Mouse (Mus musculus) liver, postnatal 0 days (tissue): ENCODE measurements around the gene Car10. TPM values are rescaled to one million over a fixed set of nuclear protein-coding genes. Genes with fewer than 3 reads are reported as not detected.
"Not testable (repeated sequence)": the region's sequence is repeated elsewhere in the genome, so short reads cannot be mapped to it uniquely, and the experiment has no call there.

Source experiments
- ATAC-seq: fragments of 200-750 bp; cut with Nextera tagmentation; 2 replicates; pipeline ENCODE4 v1.8.0; 2017; ENCODE audit warnings: mild to moderate bottlenecking, moderate library complexity
- DNase-seq: peaks from one replicate; pipeline ENCODE4 v3.0.0-alpha.2; 2016
- H3K27ac ChIP-seq: fragments of 300-500 bp; sonication (generic); 2 replicates; pipeline ENCODE4 v1.5.1; 2014; ENCODE audit warnings: antibody characterized with exemption, moderate library complexity, mild to moderate bottlenecking, low read depth
- H3K27me3 ChIP-seq: fragments of 300-500 bp; sonication (generic); 2 replicates; pipeline ENCODE4 v1.6.1; 2014; ENCODE audit warnings: low read length, control low read depth, mixed read lengths; ENCODE audit not compliant: insufficient read depth
- H3K36me3 ChIP-seq: fragments of 300-500 bp; sonication (generic); replicated peaks from 2 replicates; pipeline ENCODE4 v1.6.1; 2014; ENCODE audit warnings: mild to moderate bottlenecking, control low read depth, low read length, moderate library complexity, mixed read lengths; ENCODE audit not compliant: insufficient read depth
- H3K4me1 ChIP-seq: fragments of 300-500 bp; sonication (generic); 2 replicates; pipeline ENCODE4 v1.6.1; 2014; ENCODE audit warnings: antibody characterized with exemption, mild to moderate bottlenecking, control low read depth; ENCODE audit not compliant: insufficient read depth
- H3K4me2 ChIP-seq: fragments of 300-500 bp; sonication (generic); 2 replicates; pipeline ENCODE4 v1.6.1; 2014; ENCODE audit warnings: low read depth, mild to moderate bottlenecking, low read length, moderate library complexity, mixed read lengths
- H3K4me3 ChIP-seq: fragments of 300-500 bp; sonication (generic); 2 replicates; pipeline ENCODE4 v1.5.1; 2014; ENCODE audit warnings: low read depth, low read length
- H3K9ac ChIP-seq: fragments of 300-500 bp; sonication (generic); replicated peaks from 2 replicates; pipeline ENCODE4 v1.6.1; 2014; ENCODE audit warnings: mild to moderate bottlenecking, moderate library complexity
- H3K9me3 ChIP-seq: fragments of 300-500 bp; sonication (generic); 2 replicates; pipeline ENCODE4 v1.6.1; 2016; ENCODE audit warnings: mild to moderate bottlenecking, control low read depth, low read length, mixed read lengths
- CTCF ChIP-seq: sonication (generic); IDR thresholded peaks from 2 replicates; pipeline ENCODE4 v1.5.1; 2016; ENCODE audit warnings: antibody characterized with exemption, low read depth
- EP300 ChIP-seq: IDR thresholded peaks from 2 replicates; pipeline ENCODE4 v1.6.1; 2016; ENCODE audit warnings: antibody characterized with exemption, low read depth, mild to moderate bottlenecking
- WGBS: fragments of 180-500 bp; shearing (Covaris S2); extraction: QIAGEN DNeasy Blood & Tissue Kit; methylation state at CpG from one replicate; pipeline ENCODE4 v1.1.7; 2014; ENCODE audit not compliant: insufficient replicate concordance; 5-methylcytosine and 5-hydroxymethylcytosine counted together
- polyA plus RNA-seq: library from polyadenylated mRNA; unstranded; fragments of >200 nt; fragmentation: Nextera tagmentation; extraction: Ambion mirVana; gene quantifications from 2 replicates; pipeline ENCODE4 v1.2.1, GENCODE M21; 2015

Gene Car10
- polyA plus RNA-seq, 1 experiment from 2014 or later = not detected

GRCm38 (mm10) chr11:93361576-93361975 is 263.7 kb downstream of the Car10 start:
- Histone ChIP-seq H3K27ac (no peak overlapping the region), H3K36me3 (no peaks in the 10 kb centered on the region), H3K4me3 (no peak overlapping the region), H3K9me3 (no peaks in the 10 kb centered on the region), H3K4me2 (no peak overlapping the region), H3K27me3 (no peaks in the 10 kb centered on the region), H3K9ac (no peak overlapping the region), H3K4me1 (no peaks in the 10 kb centered on the region)
- DNase-seq (no peak), ATAC-seq (no peak)
- 64% methylated on average over 2 of the region's 2 CpGs for WGBS
- TF ChIP-seq CTCF (no peak), EP300 (no peak)

DNA sequence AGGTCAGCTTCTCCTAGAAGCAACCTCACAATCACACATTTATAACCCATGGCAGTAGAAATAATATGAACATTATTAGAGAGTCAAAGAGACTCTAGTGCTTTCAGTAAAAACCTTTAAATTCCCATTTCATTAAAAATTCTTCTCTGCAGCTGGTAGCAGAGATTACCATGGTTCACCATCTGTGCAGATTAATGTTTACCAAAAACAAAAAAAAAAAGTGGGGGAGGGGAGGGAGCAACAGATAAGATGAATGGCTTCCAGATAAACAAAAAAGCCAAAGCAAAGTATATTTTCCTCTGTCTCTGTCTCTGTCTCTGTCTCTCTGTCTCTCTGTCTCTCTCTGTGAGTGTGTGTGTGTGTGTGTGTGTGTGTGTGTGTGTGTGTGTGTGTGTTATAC is 266.3 kb downstream of the Car10 start:
- Histone ChIP-seq H3K27me3 (no peaks in the 10 kb centered on the region), H3K27ac (no peak overlapping the region), H3K9ac (no peak overlapping the region), H3K4me1 (no peaks in the 10 kb centered on the region), H3K4me2 (no peak overlapping the region), H3K36me3 (no peaks in the 10 kb centered on the region), H3K4me3 (no peak overlapping the region), H3K9me3 (no peaks in the 10 kb centered on the region)
- ATAC-seq (no peak), DNase-seq (no peak)
- no peak for TF ChIP-seq EP300
- TF ChIP-seq CTCF = no peak

- no peaks in the 10 kb centered on the region for H3K4me1 ChIP-seq
- no peak overlapping the region for H3K4me3 ChIP-seq
- H3K4me2 ChIP-seq = no peak overlapping the region
- ATAC-seq (no peak), DNase-seq (no peak)
- H3K9me3 ChIP-seq = no peaks in the 10 kb centered on the region
- H3K36me3 ChIP-seq = no peaks in the 10 kb centered on the region
- H3K27ac ChIP-seq = no peak overlapping the region
- H3K27me3 ChIP-seq = no peaks in the 10 kb centered on the region
- no peak for TF ChIP-seq EP300
- no peak for TF ChIP-seq CTCF
- 54% methylated on average over 4 of the region's 4 CpGs for WGBS
- H3K9ac ChIP-seq = no peak overlapping the region
Measured at GRCm38 (mm10) chr11:93367244-93367643, 269.4 kb downstream of the Car10 start.

- no peak overlapping the region for H3K4me3 ChIP-seq
- H3K27me3 ChIP-seq = no peaks in the 10 kb centered on the region
- H3K9ac ChIP-seq = no peak overlapping the region
- H3K4me1 ChIP-seq = no peaks in the 10 kb centered on the region
- H3K36me3 ChIP-seq = no peaks in the 10 kb centered on the region
- H3K27ac ChIP-seq = no peak overlapping the region
- H3K9me3 ChIP-seq = no peaks in the 10 kb centered on the region
- 68% methylated on average over 5 of the region's 5 CpGs for WGBS
- no peak for TF ChIP-seq EP300
- no peak for TF ChIP-seq CTCF
- no peak overlapping the region for H3K4me2 ChIP-seq
- ATAC-seq = no peak
- no peak for DNase-seq
Measured at GRCm38 (mm10) chr11:93367740-93368139, 269.9 kb downstream of the Car10 start.

- H3K4me3 ChIP-seq = no peak overlapping the region
- TF ChIP-seq CTCF = no peak
- no peak for TF ChIP-seq EP300
- WGBS = 73% methylated on average over 4 of the region's 4 CpGs
- no peak overlapping the region for H3K4me2 ChIP-seq
- DNase-seq = no peak
- no peak for ATAC-seq
- H3K4me1 ChIP-seq = no peaks in the 10 kb centered on the region
- no peak overlapping the region for H3K9ac ChIP-seq
- H3K27me3 ChIP-seq = no peaks in the 10 kb centered on the region
- H3K27ac ChIP-seq = no peak overlapping the region
- H3K9me3 ChIP-seq = no peaks in the 10 kb centered on the region
- no peaks in the 10 kb centered on the region for H3K36me3 ChIP-seq
Measured at GRCm38 (mm10) chr11:93373697-93374354, 276.0 kb downstream of the Car10 start.

GRCm38 (mm10) chr11:93391159-93391558 is 293.3 kb downstream of the Car10 start:
- Histone ChIP-seq H3K4me2 (no peak overlapping the region), H3K36me3 (no peaks in the 10 kb centered on the region), H3K27me3 (no peaks in the 10 kb centered on the region), H3K9ac (no peak overlapping the region), H3K4me1 (no peaks in the 10 kb centered on the region), H3K4me3 (no peak overlapping the region), H3K9me3 (no peaks in the 10 kb centered on the region), H3K27ac (no peak overlapping the region)
- no peak for TF ChIP-seq CTCF
- TF ChIP-seq EP300 = no peak
- whole genome bisulfite sequencing = 59% methylated on average over 4 of the region's 4 CpGs
- ATAC-seq (no peak), DNase-seq (no peak)

GRCm38 (mm10) chr11:93393371-93393770 is 295.5 kb downstream of the Car10 start:
- H3K4me2 ChIP-seq, DNase-seq, ATAC-seq: not testable (repeated sequence)

More at GRCm38 (mm10) chr11:93393371-93393770, 295.5 kb downstream of the Car10 start:
- H3K9me3 ChIP-seq, H3K4me3 ChIP-seq, H3K27me3 ChIP-seq, H3K4me1 ChIP-seq, H3K36me3 ChIP-seq, H3K9ac ChIP-seq, H3K27ac ChIP-seq: not testable (repeated sequence)
